In the genomic region with DNA sequence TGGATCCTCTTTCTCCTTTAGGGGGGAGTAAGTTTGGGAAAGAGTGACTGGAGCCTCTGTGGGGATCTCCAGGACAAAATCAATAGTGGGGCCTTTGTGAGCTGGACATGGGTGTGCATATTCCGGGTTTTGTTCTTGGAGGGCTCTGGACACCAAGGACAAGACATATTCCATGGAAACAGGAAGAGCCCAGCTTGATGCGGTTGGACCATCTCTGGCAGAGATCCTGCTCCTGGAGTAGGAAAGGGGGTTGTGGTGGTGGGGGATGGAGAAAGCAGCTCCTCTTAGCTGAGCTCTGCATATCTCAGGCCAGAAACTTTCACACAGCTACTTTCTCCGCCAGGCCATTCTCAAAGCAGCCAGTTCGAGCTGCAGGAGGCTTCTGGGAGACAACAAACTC, we compare ENCODE assay signal across 13 mouse cellular contexts. TPM values are rescaled to one million over a fixed set of nuclear protein-coding genes. Genes with fewer than 3 reads are reported as not detected.
DNase-seq lines count a peak whose midpoint lies in the region; ATAC-seq lines count a peak whose summit lies in the region.
"Had no signal": no experiment of that assay in that cellular context is flagged by ENCODE, and none has a peak within 500 bp of the region (broad histone marks: within the 10 kb centered on the region; RNA-seq: fewer than 3 reads in every experiment).

No protein-coding gene starts in this region.

- H3K9me3 ChIP-seq in heart, embryonic 14.5 days (ENCODE audit: control insufficient read depth, low read length) = no peaks in the 10 kb centered on the region
- no peaks in the 10 kb centered on the region for H3K9me3 ChIP-seq in limb, embryonic 13.5 days
- H3K9me3 ChIP-seq: midbrain, embryonic 15.5 days; neural tube, embryonic 12.5 days had no signal

- H3K4me1 ChIP-seq in heart, embryonic 14.5 days (ENCODE audit: control insufficient read depth in 2 of 2, insufficient read depth in 2 of 2, low read length in 2 of 2) = peaks cover 0 to 4% of the 10 kb centered on the region in 2 experiments; a peak in 2 of 4 replicates
- H3K4me1 ChIP-seq in limb, embryonic 13.5 days = no peaks in the 10 kb centered on the region
- H3K4me1 ChIP-seq: neural tube, embryonic 12.5 days had no signal

- H3K36me3 ChIP-seq in heart, embryonic 14.5 days (ENCODE audit: control insufficient read depth, insufficient read depth, low read length) = no peaks in the 10 kb centered on the region
- no peaks in the 10 kb centered on the region for H3K36me3 ChIP-seq in limb, embryonic 13.5 days
- H3K36me3 ChIP-seq: midbrain, embryonic 15.5 days; neural tube, embryonic 12.5 days had no signal

- WGBS in heart, embryonic 14.5 days = 25% methylated on average over 4 of the region's 4 CpGs
- 61% methylated on average over 4 of the region's 4 CpGs for WGBS in limb, embryonic 13.5 days

- peak overlapping the region; percentile 30 to 43; a peak in 1 of 4 replicates for H3K27ac ChIP-seq in heart, embryonic 14.5 days (replicated peaks in 1 of 2; ENCODE audit: control insufficient read depth in 1 of 2, insufficient read depth in 1 of 2, low read depth in 2 of 2, low read length in 2 of 2)
- no peak overlapping the region for H3K27ac ChIP-seq in limb, embryonic 13.5 days
- H3K27ac ChIP-seq: layer of hippocampus, adult 2 months; midbrain, embryonic 15.5 days; neural tube, embryonic 12.5 days had no signal

- ATAC-seq in heart, embryonic 14.5 days (ENCODE audit: insufficient number of reproducible peaks, insufficient read depth, low FRiP score, low read depth) = no peak
- no peak for ATAC-seq in limb, embryonic 13.5 days (ENCODE audit: low FRiP score, low read depth)
- ATAC-seq: midbrain, embryonic 15.5 days had no signal

- no peak for DNase-seq in heart, postnatal 4 days
- peak; percentile 27 to 39 for DNase-seq in kidney, postnatal 36 days
- DNase-seq in kidney, adult 8-10 months = no peak
- peak; percentile 58 for DNase-seq in lung, postnatal 36 days
- no peak for DNase-seq in thymus, postnatal 4 days
- DNase-seq in cerebellum, postnatal 14 days = no peak
- DNase-seq: cerebellum, postnatal 25 days had no signal

- no peaks in the 10 kb centered on the region for H3K27me3 ChIP-seq in heart, embryonic 14.5 days (ENCODE audit: control insufficient read depth, insufficient read depth, low read length)
- peaks cover 22% of the 10 kb centered on the region for H3K27me3 ChIP-seq in limb, embryonic 13.5 days
- H3K27me3 ChIP-seq: midbrain, embryonic 15.5 days; neural tube, embryonic 12.5 days had no signal

- H3K9ac ChIP-seq in heart, embryonic 14.5 days (ENCODE audit: low read length) = peak overlapping the region; percentile 45; the same call in 1 of the 2 replicates
- peak overlapping the region; percentile 43; the same call in 1 of the 2 replicates for H3K9ac ChIP-seq in limb, embryonic 13.5 days
- H3K9ac ChIP-seq: midbrain, embryonic 15.5 days; neural tube, embryonic 12.5 days had no signal

- H3K4me2 ChIP-seq in heart, embryonic 14.5 days (ENCODE audit: low read length) = peak overlapping the region; percentile 30; the same call in 1 of the 2 replicates
- no peak overlapping the region for H3K4me2 ChIP-seq in limb, embryonic 13.5 days (replicated peaks)
- H3K4me2 ChIP-seq: midbrain, embryonic 15.5 days; neural tube, embryonic 12.5 days had no signal

- peak overlapping the region; percentile 2 to 20; a peak in 2 of 4 replicates for H3K4me3 ChIP-seq in heart, embryonic 14.5 days (ENCODE audit: control insufficient read depth in 1 of 2, insufficient read depth in 1 of 2, low read depth in 1 of 2, low read length in 2 of 2)
- no peak overlapping the region for H3K4me3 ChIP-seq in limb, embryonic 13.5 days
- H3K4me3 ChIP-seq: layer of hippocampus, adult 2 months; midbrain, embryonic 15.5 days; neural tube, embryonic 12.5 days had no signal

RNA-seq across cellular contexts. Expression of gene Aplnr, which starts 3.4 kb away (rescaled TPM):
- polyA plus RNA-seq in heart, embryonic 14.5 days (2014; fragmentation: Nextera tagmentation; extraction: Ambion mirVana) = 26.2 and 26.8 TPM in 2 replicates
- 100 to 1,000 TPM in 1 of 2 experiments, 10 to 100 TPM in 1; 85.4 to 109 TPM for total RNA-seq in heart, postnatal 4 days (2021)
- 42.2 and 49.7 TPM in 2 replicates for polyA plus RNA-seq in limb, embryonic 13.5 days (2015; fragmentation: Nextera tagmentation; extraction: Ambion mirVana)
- total RNA-seq: granulocyte monocyte progenitor cell, adult 5-6 weeks had no signal

RNA-seq across cellular contexts. Expression of gene Lrrc55, which starts 57.6 kb away (rescaled TPM):
- 0.20 and 0.53 TPM in 2 replicates for polyA plus RNA-seq in heart, embryonic 14.5 days (2014; fragmentation: Nextera tagmentation; extraction: Ambion mirVana)
- total RNA-seq in heart, postnatal 4 days (2021) = 1 to 10 TPM; 2.1 to 2.7 TPM
- polyA plus RNA-seq in limb, embryonic 13.5 days (2015; fragmentation: Nextera tagmentation; extraction: Ambion mirVana) = 0.75 and 0.78 TPM in 2 replicates
- total RNA-seq: granulocyte monocyte progenitor cell, adult 5-6 weeks had no signal

Comparison
In these comparisons a context has a peak if more than half of its experiments do, and no peak if none do; other contexts are left out.
1. DNase-seq: peak in kidney, postnatal 36 days (2 of 2) and lung, postnatal 36 days (single experiment); none in heart, postnatal 4 days (single experiment), kidney, adult 8-10 months (0 of 2), thymus, postnatal 4 days (single experiment) and cerebellum, postnatal 14 days (0 of 2).